Mouse (Mus musculus): ENCODE results near the gene Fryl. TPM values are rescaled to one million over a fixed set of nuclear protein-coding genes. Genes with fewer than 3 reads are reported as not detected.

Gene Fryl
- polyA plus RNA-seq, 1 experiment from 2014 or later = 20.6 TPM

- WGBS = 57% methylated on average over 5 of the region's 5 CpGs
- no peak for DNase-seq (ENCODE audit: low spot score)
- no peaks in the 10 kb centered on the region for H3K36me3 ChIP-seq (ENCODE audit: insufficient read depth, low read length)
- H3K9me3 ChIP-seq (replicated peaks; ENCODE audit: low read length) = no peaks in the 10 kb centered on the region
- TF ChIP-seq CTCF (IDR thresholded peaks at IDR 0.05; ENCODE audit: low read depth) = no peak
- no peak overlapping the region for H3K27ac ChIP-seq
- no peak overlapping the region for H3K4me3 ChIP-seq (replicated peaks; ENCODE audit: low read depth, low read length)
- no peaks in the 10 kb centered on the region for H3K27me3 ChIP-seq (ENCODE audit: insufficient read depth, low read length)
- peaks cover 4% of the 10 kb centered on the region; the same call in 1 of the 2 replicates for H3K4me1 ChIP-seq (replicated peaks; ENCODE audit: insufficient read depth, low read length)
- no peak overlapping the region for H3K9ac ChIP-seq (ENCODE audit: low read depth, low read length)
- H3K4me2 ChIP-seq (ENCODE audit: low read length) = no peak overlapping the region
- ATAC-seq (replicated peaks; ENCODE audit: low FRiP score, low read depth) = no peak; the same call in 1 of the 2 replicates
Observed at GRCm38 (mm10) chr5:73157009-73157408, 99.4 kb downstream of the Fryl start.

GRCm38 (mm10) chr5:73156226-73156926 lies 100.0 kb downstream of the Fryl start:
- H3K4me3 ChIP-seq (replicated peaks; ENCODE audit: low read depth, low read length) = no peak overlapping the region
- WGBS = 65% methylated on average over 15 of the region's 15 CpGs
- DNase-seq (ENCODE audit: low spot score) (no peak), ATAC-seq (replicated peaks; ENCODE audit: low FRiP score, low read depth) (no peak)
- TF ChIP-seq CTCF (IDR thresholded peaks at IDR 0.05; ENCODE audit: low read depth) = no peak
- no peaks in the 10 kb centered on the region for H3K27me3 ChIP-seq (ENCODE audit: insufficient read depth, low read length)
- H3K4me2 ChIP-seq (ENCODE audit: low read length) = no peak overlapping the region
- no peaks in the 10 kb centered on the region for H3K9me3 ChIP-seq (replicated peaks; ENCODE audit: low read length)
- no peak overlapping the region for H3K9ac ChIP-seq (ENCODE audit: low read depth, low read length)
- H3K27ac ChIP-seq = no peak overlapping the region
- peaks cover 4% of the 10 kb centered on the region; the same call in 1 of the 2 replicates for H3K4me1 ChIP-seq (replicated peaks; ENCODE audit: insufficient read depth, low read length)
- no peaks in the 10 kb centered on the region for H3K36me3 ChIP-seq (ENCODE audit: insufficient read depth, low read length)

GRCm38 (mm10) chr5:73153802-73154465 lies 102.5 kb downstream of the Fryl start:
- Histone ChIP-seq H3K27ac (no peak overlapping the region), H3K4me3 (replicated peaks; ENCODE audit: low read depth, low read length) (no peak overlapping the region), H3K4me1 (replicated peaks; ENCODE audit: insufficient read depth, low read length) (peaks cover 4% of the 10 kb centered on the region; the same call in 1 of the 2 replicates), H3K27me3 (ENCODE audit: insufficient read depth, low read length) (no peaks in the 10 kb centered on the region), H3K36me3 (ENCODE audit: insufficient read depth, low read length) (no peaks in the 10 kb centered on the region), H3K9me3 (replicated peaks; ENCODE audit: low read length) (no peaks in the 10 kb centered on the region), H3K9ac (ENCODE audit: low read depth, low read length) (no peak overlapping the region), H3K4me2 (ENCODE audit: low read length) (no peak overlapping the region)
- DNase-seq (ENCODE audit: low spot score) (no peak), ATAC-seq (replicated peaks; ENCODE audit: low FRiP score, low read depth) (no peak)
- 86% methylated on average over 14 of the region's 14 CpGs for WGBS
- no peak for TF ChIP-seq CTCF (IDR thresholded peaks at IDR 0.05; ENCODE audit: low read depth)

- Histone ChIP-seq H3K9me3 (replicated peaks; ENCODE audit: low read length) (no peaks in the 10 kb centered on the region), H3K4me3 (replicated peaks; ENCODE audit: low read depth, low read length) (no peak overlapping the region), H3K27me3 (ENCODE audit: insufficient read depth, low read length) (no peaks in the 10 kb centered on the region), H3K4me1 (replicated peaks; ENCODE audit: insufficient read depth, low read length) (peaks cover 4% of the 10 kb centered on the region; the same call in 1 of the 2 replicates), H3K4me2 (ENCODE audit: low read length) (no peak overlapping the region), H3K36me3 (ENCODE audit: insufficient read depth, low read length) (0 out of 2 replicates have a peak, but pooled peaks cover 6% of the 10 kb centered on the region), H3K27ac (no peak overlapping the region), H3K9ac (ENCODE audit: low read depth, low read length) (no peak overlapping the region)
- ATAC-seq (replicated peaks; ENCODE audit: low FRiP score, low read depth) (no peak), DNase-seq (ENCODE audit: low spot score) (no peak)
- TF ChIP-seq CTCF (IDR thresholded peaks at IDR 0.05; ENCODE audit: low read depth) = no peak
Observed at GRCm38 (mm10) chr5:73152206-73152605, 104.2 kb downstream of the Fryl start.

- 75% methylated on average over 6 of the region's 6 CpGs for WGBS
- Histone ChIP-seq H3K9me3 (replicated peaks; ENCODE audit: low read length) (no peaks in the 10 kb centered on the region), H3K4me3 (replicated peaks; ENCODE audit: low read depth, low read length) (no peak overlapping the region), H3K4me2 (ENCODE audit: low read length) (no peak overlapping the region), H3K27me3 (ENCODE audit: insufficient read depth, low read length) (no peaks in the 10 kb centered on the region), H3K4me1 (replicated peaks; ENCODE audit: insufficient read depth, low read length) (no peaks in the 10 kb centered on the region), H3K27ac (no peak overlapping the region), H3K36me3 (ENCODE audit: insufficient read depth, low read length) (0 out of 2 replicates have a peak, but pooled peaks cover 11% of the 10 kb centered on the region), H3K9ac (ENCODE audit: low read depth, low read length) (no peak overlapping the region)
- TF ChIP-seq CTCF (IDR thresholded peaks at IDR 0.05; ENCODE audit: low read depth) = no peak
- DNase-seq (ENCODE audit: low spot score) = no peak
- ATAC-seq (replicated peaks; ENCODE audit: low FRiP score, low read depth) = no peak
Observed at GRCm38 (mm10) chr5:73150877-73151445, 105.5 kb downstream of the Fryl start.

GRCm38 (mm10) chr5:73144987-73145386 lies 111.4 kb downstream of the Fryl start:
- 63% methylated on average over 11 of the region's 11 CpGs for WGBS
- Histone ChIP-seq H3K27me3 (ENCODE audit: insufficient read depth, low read length) (no peaks in the 10 kb centered on the region), H3K4me1 (replicated peaks; ENCODE audit: insufficient read depth, low read length) (no peaks in the 10 kb centered on the region), H3K9ac (ENCODE audit: low read depth, low read length) (no peak overlapping the region), H3K27ac (no peak overlapping the region), H3K36me3 (ENCODE audit: insufficient read depth, low read length) (peaks cover 14% of the 10 kb centered on the region; the same call in 1 of the 2 replicates), H3K4me2 (ENCODE audit: low read length) (no peak overlapping the region), H3K9me3 (replicated peaks; ENCODE audit: low read length) (no peaks in the 10 kb centered on the region), H3K4me3 (replicated peaks; ENCODE audit: low read depth, low read length) (no peak overlapping the region)
- TF ChIP-seq CTCF (IDR thresholded peaks at IDR 0.05; ENCODE audit: low read depth) = no peak
- no peak for DNase-seq (ENCODE audit: low spot score)
- ATAC-seq (replicated peaks; ENCODE audit: low FRiP score, low read depth) = no peak
